Mouse (Mus musculus): ENCODE data around the gene Clhc1.

- TF ChIP-seq CHD2 (IDR thresholded peaks at IDR 0.05; ENCODE audit: low read depth, low read length): no peak
- TF ChIP-seq ZC3H11A (IDR thresholded peaks at IDR 0.05; ENCODE audit: borderline replicate concordance, low read depth, low read length): no peak
Measured at GRCm38 (mm10) chr11:29627706-29628105, 80.0 kb downstream of the Clhc1 start.

Measured in ES-E14 (cell line).